Mouse (Mus musculus): Measurements from ENCODE around the gene Yipf7. TPM values are rescaled to one million over a fixed set of nuclear protein-coding genes. Genes with fewer than 3 reads are reported as not detected.

Gene Yipf7
- polyA plus RNA-seq, 1 experiment = not detected

DNA sequence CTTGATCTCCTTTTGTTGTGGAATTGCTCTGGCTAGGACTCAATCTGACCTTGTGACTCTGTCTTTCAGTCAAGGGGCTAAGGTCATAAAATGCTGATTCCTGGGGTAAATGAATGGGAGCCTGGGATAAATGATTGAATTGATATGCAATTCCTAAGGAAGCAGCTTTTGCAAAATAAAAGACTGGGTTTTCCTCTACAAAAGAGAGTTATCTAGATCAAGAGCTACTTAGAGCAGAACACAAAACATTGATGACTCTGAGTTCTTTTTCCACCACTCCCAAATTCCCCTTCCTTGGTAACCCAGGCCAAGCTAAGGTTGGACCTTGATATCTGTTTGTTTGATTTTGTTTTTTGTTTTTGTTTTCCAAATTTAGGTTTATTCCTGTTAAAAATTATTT lies 53.4 kb downstream of the Yipf7 start:
- Histone ChIP-seq H3K36me3 (ENCODE audit: control insufficient read depth, insufficient read depth, low read length, poor library complexity, severe bottlenecking) (no peaks in the 10 kb centered on the region), H3K27me3 (ENCODE audit: control insufficient read depth, insufficient read depth, low read length, poor library complexity, severe bottlenecking) (no peaks in the 10 kb centered on the region), H3K9me3 (replicated peaks; ENCODE audit: control insufficient read depth, insufficient read depth, low read length, poor library complexity, severe bottlenecking) (no peaks in the 10 kb centered on the region), H3K9ac (ENCODE audit: low read depth, poor library complexity, severe bottlenecking) (no peak overlapping the region), H3K27ac (ENCODE audit: insufficient read depth, low read length) (peak overlapping the region; percentile 91), H3K4me1 (ENCODE audit: control insufficient read depth, insufficient read depth, low read length) (no peaks in the 10 kb centered on the region), H3K4me3 (ENCODE audit: low read depth, low read length) (no peak overlapping the region)
- TF ChIP-seq EP300 (IDR thresholded peaks at IDR 0.05; ENCODE audit: insufficient read depth, low read depth, low read length) = no peak
- TF ChIP-seq POLR2A (IDR thresholded peaks at IDR 0.05; ENCODE audit: insufficient read depth, low read length) = no peak
- no peak for TF ChIP-seq CTCF (IDR thresholded peaks at IDR 0.05; ENCODE audit: low read depth, low read length)

DNA sequence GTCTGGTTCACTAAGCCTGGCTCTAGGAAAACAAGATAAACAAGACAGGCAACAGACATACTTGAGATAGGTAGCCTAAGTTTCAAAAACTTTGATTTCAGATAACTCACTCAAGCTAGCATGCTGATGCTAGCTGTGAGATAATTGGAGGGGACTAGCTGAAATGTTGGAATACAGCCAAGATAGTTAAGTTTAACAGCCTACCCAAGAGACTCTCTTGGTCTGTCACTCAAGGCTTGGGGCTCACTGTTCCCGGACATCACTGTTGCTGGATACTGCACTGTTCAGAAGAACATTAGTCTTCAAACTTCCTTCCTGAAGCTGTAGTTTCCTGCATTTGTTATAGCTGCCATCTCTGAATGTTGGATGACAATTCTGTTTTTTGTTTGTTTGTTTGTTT lies 74.9 kb downstream of the Yipf7 start:
- no peaks in the 10 kb centered on the region for H3K27me3 ChIP-seq (ENCODE audit: control insufficient read depth, insufficient read depth, low read length, poor library complexity, severe bottlenecking)
- TF ChIP-seq EP300 (IDR thresholded peaks at IDR 0.05; ENCODE audit: insufficient read depth, low read depth, low read length) = no peak
- no peak for TF ChIP-seq POLR2A (IDR thresholded peaks at IDR 0.05; ENCODE audit: insufficient read depth, low read length)

More for the DNA sequence above, 74.9 kb downstream of the Yipf7 start:
- H3K9ac ChIP-seq (ENCODE audit: low read depth, poor library complexity, severe bottlenecking) = no peak overlapping the region
- H3K9me3 ChIP-seq (replicated peaks; ENCODE audit: control insufficient read depth, insufficient read depth, low read length, poor library complexity, severe bottlenecking) = no peaks in the 10 kb centered on the region
- H3K36me3 ChIP-seq (ENCODE audit: control insufficient read depth, insufficient read depth, low read length, poor library complexity, severe bottlenecking) = no peaks in the 10 kb centered on the region
- no peak overlapping the region for H3K27ac ChIP-seq (ENCODE audit: insufficient read depth, low read length)
- H3K4me3 ChIP-seq (ENCODE audit: low read depth, low read length) = no peak overlapping the region
- H3K4me1 ChIP-seq (ENCODE audit: control insufficient read depth, insufficient read depth, low read length) = no peaks in the 10 kb centered on the region

Other genes with a start within 250 kb of the Yipf7 start
- gene Kctd8, start 201.0 kb downstream of the Yipf7 start, polyA plus RNA-seq (2011; ENCODE audit: insufficient read depth, insufficient read length, low read depth, missing spikeins) = not detected in 2 replicates
- 26.7 and 32.2 TPM in 2 replicates for gene Guf1, start 14.3 kb upstream of the Yipf7 start, polyA plus RNA-seq (2011; ENCODE audit: insufficient read depth, insufficient read length, low read depth, missing spikeins)
- 21.1 and 25.7 TPM in 2 replicates for gene Gnpda2, start 49.7 kb upstream of the Yipf7 start, polyA plus RNA-seq (2011; ENCODE audit: insufficient read depth, insufficient read length, low read depth, missing spikeins)

Measured in ES-Bruce4 (cell line).